Mouse (Mus musculus) cerebellum, adult 11 months (tissue): ENCODE results near the gene AC134908.4.
A peak's percentile ranks its signal among the peaks of the same experiment; 100 is the strongest.
"Not testable (repeated sequence)": the region's sequence is repeated elsewhere in the genome, so short reads cannot be mapped to it uniquely, and the experiment has no call there.

ENCODE experiments used
- DNase-seq: peaks from one replicate; pipeline ENCODE4 v3.0.0; 2022

Gene AC134908.4

DNA sequence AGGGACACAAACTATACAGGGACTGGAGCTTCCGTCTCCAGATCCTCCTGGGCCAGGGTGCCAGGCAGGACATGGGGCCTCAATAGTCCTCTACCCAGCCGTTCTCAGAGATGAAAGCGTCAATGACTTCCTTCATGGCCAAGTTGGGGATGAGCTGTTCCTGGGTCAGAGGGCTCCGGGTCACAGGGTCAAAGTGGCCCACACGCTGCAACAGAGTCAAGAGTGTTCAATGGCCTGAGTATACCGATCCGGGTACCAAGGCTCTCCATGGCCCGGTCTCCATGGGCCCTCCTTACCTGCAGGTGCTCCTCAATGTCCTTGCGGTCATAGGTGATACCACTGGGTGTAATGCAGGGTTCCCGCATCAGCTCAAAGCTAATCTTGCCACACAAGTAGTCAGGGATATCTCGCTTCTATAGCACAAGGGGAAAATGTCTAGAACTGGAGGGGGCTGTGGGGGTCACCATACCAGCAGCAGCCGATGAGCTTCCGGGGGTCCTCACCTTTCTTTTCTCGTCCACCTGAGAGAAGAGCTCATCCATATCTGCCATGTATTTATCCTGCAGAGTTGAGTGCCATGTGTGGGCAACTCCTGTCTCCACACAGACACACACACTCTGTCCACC, 35.5 kb upstream of the AC134908.4 start:
- no peak for DNase-seq

- no peak for DNase-seq
These were observed 34.8 kb upstream of the AC134908.4 start for GRCm38 (mm10) chr17:25830200-25830753.

- no peak for DNase-seq
These were observed 34.1 kb upstream of the AC134908.4 start for GRCm38 (mm10) chr17:25829558-25830017.

DNA sequence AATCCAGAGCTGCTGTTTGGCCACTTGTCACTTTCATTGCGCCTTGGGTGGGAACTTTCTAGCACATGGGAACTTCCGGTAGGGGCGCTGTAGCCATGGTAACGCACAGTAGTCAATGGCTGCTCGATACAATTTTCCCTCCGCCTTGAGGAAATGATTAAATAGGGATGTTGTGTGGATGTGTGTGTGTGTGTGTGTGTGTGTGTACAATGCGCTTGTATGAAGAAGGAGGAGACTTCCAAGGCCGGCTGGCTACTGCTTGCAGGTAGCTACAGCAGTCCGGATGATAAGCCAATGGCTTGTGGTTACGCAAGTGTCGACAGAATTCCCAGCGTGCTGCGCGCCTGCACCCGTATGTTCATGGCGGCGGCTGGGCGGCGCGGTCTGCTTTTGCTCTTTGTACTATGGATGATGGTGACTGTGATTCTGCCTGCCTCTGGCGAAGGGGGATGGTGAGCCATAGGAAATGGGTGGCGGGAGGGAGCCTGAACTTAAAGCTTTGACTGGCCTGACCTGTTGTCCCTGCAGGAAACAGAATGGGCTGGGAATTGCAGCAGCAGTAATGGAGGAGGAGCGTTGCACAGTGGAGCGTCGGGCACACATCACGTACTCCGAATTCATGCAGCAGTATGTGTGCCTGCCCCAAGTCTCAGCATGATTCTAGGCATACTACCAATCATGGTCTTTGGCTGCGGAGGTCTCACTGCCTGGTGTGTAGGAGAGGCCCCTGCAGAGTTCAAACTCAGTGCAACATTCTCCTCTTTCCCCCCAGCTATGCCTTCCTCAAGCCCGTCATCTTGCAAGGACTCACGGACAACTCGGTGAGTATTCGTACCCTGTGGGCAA, 33.5 kb upstream of the AC134908.4 start, which contains the start of gene Jmjd8:
Jmjd8 (plus strand) TSS at position 156 of the 846 bp plus-strand sequence.
- DNase-seq, result peak; percentile 74

- no peak for DNase-seq
These were observed 32.8 kb upstream of the AC134908.4 start for GRCm38 (mm10) chr17:25828223-25828594.

DNA sequence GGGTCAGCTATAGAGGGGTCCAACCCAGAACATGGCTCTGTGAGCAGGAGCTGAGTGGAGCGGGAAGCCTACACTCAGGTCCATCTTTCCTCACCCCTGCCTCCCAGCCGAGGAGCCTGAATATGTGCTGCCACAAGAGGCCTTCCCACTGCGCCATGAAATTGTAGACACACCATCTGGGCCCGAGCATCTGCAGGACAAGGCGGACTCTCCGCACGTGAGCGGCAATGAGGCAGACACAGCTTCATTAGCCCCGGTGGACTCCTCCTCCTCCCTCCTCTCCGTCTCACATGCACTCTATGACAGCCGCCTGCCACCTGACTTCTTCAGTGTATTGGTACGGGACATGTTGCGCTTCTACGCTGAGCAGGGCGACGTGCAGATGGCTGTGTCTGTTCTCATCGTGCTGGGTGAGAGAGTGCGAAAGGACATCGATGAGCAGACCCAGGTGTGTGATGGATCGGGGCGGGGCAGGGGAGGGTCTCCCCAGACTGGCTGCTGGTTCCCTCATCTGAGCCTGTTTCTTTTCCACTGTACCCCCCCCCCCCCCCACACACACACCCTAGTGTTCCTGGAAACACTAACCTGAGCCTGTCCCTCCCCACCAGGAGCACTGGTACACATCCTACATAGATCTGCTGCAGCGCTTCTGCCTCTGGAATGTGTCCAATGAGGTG, 32.2 kb upstream of the AC134908.4 start:
- DNase-seq, result no peak

- DNase-seq, result no peak
These were observed 31.6 kb upstream of the AC134908.4 start for GRCm38 (mm10) chr17:25827011-25827410.

GRCm38 (mm10) chr17:25825984-25826570, 30.6 kb upstream of the AC134908.4 start:
- no peak for DNase-seq

DNA sequence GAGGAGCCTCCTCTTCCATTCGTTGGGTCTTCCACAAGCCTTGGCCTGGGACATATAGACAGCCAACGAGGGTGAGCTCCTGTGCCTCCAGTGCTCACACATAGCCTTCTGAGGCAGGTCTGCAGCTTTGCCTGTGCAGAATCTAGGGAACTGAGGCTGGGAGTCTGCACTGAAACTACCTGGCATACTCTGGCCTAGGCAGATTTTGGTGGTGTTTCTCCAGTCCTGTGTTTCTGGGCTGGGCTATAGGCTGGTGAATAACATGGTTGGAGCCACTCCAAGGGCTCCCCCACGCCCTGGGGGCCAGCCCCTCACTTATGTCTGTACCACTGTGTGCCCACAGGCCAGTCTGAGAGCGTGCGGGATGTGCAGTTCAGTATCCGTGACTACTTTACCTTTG, 29.9 kb upstream of the AC134908.4 start:
- DNase-seq, result no peak

DNA sequence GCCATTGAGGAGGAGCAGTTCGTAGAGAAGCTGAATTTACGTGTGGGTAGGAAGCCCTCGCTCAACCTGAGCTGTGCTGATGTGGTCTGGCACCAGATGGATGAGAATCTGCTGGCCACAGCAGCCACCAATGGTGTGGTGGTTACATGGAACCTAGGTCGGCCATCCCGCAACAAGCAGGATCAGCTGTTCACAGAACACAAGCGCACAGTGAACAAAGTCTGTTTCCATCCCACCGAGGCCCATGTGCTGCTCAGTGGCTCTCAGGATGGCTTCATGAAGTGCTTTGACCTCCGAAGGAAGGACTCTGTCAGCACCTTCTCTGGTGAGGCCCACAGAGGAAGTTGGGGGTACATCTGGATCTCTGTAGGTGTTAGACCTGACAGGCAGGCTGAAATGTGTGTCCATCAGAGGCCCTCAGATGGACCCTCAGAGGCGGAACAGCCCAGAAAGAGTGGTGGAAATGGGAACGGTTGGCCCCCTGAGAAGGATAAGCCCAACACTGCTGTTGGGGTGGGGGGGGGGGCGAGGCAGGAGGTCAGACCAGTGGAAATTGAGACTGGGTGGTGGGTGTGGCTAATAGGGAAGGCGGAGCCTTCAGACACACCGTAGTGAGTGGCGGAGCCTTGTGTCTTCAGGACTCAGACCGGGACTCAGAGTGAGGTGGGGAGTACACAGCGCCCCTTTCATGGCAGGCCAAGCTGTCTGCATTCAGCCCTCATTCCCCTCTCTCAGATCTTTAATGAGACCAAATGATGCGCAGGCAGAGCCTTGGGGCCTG, 29.1 kb upstream of the AC134908.4 start:
- no peak for DNase-seq

DNA sequence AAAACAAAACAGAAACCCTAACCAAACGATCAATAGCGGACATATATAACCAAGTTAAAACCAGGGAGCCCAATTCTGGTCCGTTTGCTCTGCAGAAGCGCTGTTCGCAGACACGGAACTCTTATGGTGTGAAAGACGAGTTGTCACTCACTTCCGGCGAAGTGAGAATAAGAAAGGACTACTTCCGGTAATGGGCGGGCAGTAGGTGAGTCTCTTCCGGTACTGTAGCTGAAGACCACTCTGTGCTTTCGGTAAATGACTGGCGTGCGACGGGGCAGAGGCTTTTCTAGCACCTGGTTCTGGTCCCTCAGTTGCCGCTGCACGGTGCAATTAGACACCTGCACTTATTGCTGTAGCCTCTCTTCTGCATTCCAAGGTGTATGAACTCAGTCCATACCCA, 28.0 kb upstream of the AC134908.4 start, which contains the start of gene Wdr24:
Wdr24 (plus strand) TSS at position 176 of the 400 bp plus-strand sequence.
- peak; percentile 80 for DNase-seq

DNA sequence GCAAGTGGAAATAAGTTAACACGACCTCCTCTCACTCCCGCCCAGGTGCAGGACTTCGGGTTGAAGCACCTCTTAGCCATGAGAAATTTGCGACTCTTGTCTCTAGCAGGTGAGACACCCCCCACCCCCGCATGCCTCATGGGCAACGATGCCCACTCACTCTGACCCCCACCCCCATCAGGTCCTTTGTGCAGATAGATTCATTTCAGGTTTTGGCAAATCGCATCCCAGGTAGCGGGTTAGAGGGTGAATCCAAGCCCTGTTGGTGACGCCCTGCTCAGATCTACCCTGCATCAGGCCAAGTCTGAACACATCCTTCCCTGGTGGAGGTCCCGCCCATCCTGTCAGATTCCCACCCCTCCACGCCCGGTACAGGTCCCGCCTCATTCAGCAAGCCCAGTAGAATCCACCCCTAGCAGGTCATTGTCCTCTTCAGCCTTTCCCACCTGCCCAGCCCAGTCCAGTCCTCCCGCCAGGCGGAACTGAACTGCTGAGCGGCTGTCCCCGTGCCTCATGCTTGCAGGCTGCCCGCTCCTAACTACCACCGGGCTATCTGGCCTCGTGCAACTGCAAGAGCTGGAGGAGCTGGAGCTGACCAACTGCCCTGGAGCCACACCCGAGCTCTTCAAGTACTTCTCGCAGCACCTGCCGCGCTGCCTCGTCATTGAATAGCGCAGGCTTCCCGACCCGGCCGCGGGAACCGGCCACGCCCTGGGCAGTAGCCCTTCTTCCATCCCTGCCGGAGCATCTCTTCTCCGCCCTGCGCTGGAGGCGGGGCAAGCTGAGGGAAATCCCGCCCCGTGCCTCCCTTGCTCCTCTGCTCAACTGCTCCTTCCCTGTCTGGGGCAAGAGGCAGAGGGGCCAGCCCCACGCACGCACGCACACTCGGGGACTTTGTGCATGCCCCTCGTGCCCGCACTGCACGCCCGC, 23.7 kb upstream of the AC134908.4 start:
- no peak for DNase-seq

DNA sequence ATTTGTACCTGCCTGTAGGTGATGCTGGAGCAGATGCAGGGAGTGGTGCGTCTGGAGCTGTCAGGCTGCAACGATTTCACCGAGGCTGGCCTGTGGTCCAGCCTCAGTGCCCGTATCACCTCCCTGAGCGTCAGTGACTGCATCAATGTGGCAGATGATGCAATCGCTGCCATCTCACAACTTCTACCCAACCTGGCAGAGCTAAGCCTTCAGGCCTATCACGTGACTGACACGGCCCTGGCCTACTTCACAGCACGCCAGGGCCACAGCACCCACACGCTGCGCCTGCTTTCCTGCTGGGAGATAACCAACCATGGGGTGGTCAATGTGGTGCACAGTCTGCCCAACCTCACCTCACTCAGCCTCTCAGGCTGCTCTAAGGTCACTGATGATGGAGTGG, 22.2 kb upstream of the AC134908.4 start:
- no peak for DNase-seq

DNA sequence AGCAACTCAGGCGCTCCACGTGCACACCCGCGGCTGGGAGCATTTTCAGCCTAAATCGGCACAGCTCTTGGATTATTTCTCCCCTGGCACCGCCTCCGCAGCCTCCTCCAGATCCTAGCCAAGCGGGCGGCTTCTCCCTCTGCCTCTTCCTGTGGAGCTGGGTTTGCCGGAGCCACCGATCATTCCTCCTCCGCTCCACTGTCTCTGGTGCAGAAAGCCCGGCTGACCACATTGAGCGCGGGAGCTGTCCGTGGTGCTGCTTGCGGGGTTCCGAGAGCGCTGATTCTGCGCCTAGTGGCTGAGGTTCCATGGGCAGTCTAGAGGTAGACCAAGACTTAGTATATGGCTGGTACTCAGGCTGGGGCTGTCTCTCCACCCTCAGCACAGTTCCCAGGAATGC, 18.0 kb upstream of the AC134908.4 start:
- peak; percentile 53 for DNase-seq

DNA sequence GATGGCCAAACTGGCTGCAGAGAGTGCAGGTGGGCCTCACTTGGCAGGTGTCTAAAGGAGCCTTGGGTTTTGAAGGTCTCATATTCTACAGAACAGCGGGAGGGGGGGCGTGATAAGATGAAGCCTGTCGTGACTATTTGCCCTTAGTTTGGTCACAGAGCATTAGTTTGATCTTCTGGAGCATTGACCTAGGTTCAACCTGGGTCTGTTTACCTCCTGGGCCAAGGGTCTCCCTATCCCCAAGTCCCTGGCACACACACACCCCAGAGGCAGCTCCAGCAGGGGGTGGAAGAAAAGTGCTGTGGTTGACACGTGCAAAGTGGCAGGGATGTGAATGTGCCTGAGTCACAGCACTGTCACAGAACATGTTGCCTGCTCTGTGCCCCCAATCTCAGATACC, 15.4 kb upstream of the AC134908.4 start:
- no peak for DNase-seq

DNA sequence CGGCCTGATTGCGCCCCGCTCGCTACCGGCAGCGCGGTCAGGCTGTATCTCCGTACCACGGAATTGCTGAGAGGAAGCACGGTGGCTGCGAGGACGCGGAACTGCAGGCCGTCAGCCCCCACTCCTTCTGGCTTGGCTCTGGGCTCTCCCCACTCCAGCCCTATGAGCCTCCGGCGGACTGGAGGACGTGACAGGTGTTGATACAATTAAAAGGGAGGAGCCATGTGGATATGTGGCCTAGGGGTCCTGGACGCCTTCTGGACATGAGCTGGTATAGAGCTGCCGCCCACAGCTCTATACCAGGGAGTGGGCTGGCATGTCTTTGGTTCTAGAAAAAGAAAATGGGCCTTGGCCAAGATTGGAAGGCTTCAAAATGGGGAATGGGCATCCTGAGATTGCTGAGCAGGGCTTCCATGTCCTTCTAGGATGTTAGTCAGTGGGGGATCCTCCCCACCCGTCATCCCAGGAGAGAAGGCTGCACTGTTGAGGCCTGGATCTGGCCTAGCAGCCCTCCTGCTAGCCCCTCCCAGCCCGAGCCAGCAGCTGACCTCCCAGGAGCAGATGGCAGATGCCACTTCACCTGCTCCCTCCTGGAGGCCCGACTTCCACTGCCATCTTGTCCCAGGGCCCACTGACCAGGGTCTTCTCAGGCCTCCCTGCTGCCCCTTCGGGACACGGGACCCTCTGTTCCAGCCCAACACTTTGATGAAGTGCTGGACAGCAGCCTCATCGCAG, 14.3 kb upstream of the AC134908.4 start:
- peak; percentile 76 for DNase-seq

- DNase-seq, result peak; percentile 95
These were observed 13.5 kb upstream of the AC134908.4 start, which contains the start of gene Fbxl16 for GRCm38 (mm10) chr17:25808789-25809605. TSS of gene Fbxl16 (plus strand) at chr17:25809085.

- no peak for DNase-seq
These were observed 12.6 kb upstream of the AC134908.4 start for GRCm38 (mm10) chr17:25808028-25808427.

- DNase-seq, result not testable (repeated sequence)
These were observed 12.0 kb upstream of the AC134908.4 start for GRCm38 (mm10) chr17:25807452-25807851.
